Mouse (Mus musculus): ENCODE results near the gene Mrpl12. TPM values are rescaled to one million over a fixed set of nuclear protein-coding genes. Genes with fewer than 3 reads are reported as not detected.

Mrpl12 gene
- total RNA-seq, 2 experiments from 2014 or later, result 66.1 to 68.3 TPM

DNA sequence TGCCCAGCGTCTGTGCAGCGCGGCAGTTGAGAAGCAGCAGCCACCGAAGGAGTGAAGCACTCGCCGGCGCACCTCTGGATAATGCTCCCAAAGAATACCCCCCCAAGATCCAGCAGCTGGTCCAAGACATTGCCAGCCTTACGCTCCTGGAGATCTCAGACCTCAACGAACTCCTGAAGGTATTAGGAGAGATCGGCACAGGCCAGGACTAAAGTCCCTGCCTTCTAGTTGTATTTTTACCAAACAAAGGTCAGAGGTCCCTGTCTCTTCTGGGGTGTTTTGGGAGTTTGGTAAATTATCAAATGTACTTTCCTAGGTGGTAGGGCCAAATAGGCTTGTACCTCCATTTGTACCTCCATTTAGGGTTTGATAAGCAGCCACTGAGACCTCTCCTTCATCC is 838 bp downstream of the Mrpl12 start:
- peak overlapping the region; percentile 95 for H3K27ac ChIP-seq
- intact Hi-C loops (cut with DNase I), result loop anchor here (2.0 to 5.0 kb wide), 2 partner anchors 92 to 132 kb away; partner anchors contain the start of gene Pcyt2

DNA sequence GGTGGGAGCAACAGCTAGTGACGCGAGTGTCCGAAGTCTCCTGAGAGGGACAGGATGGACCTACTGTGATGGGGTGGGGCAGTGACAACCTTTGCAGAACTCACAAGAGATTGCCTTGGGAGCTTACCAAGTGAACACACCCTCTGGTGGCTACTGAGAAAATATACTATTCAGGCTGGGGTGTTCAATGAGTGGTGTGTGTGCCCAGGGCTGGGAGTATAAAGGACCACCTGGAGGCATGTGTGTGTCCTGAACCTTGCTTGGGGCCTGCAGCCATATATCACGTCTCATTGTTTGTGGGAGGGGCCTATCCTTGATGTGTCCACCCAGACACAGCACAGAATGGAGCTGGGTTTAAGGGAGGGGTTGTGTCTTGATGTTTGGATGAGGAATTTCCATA is 4.1 kb downstream of the Mrpl12 start:
- intact Hi-C loops (cut with DNase I), result loop anchor here (5.0 kb wide), 1 partner anchor 129 kb away; the partner anchor contains the start of gene Pcyt2
- Histone ChIP-seq H3K4me3 (no peak overlapping the region), H3K27ac (no peak overlapping the region)
- no peak for TF ChIP-seq CTCF (IDR thresholded peaks at IDR 0.05)
- DNase-seq (ENCODE audit: extremely low spot score in 1 of 2, low spot score in 2 of 2), result no peak

More for the DNA sequence above, 838 bp downstream of the Mrpl12 start:
- DNase-seq (ENCODE audit: extremely low spot score in 1 of 2, low spot score in 2 of 2), result no peak
- H3K4me3 ChIP-seq, result peak overlapping the region; percentile 81
- TF ChIP-seq CTCF (IDR thresholded peaks at IDR 0.05), result no peak

DNA sequence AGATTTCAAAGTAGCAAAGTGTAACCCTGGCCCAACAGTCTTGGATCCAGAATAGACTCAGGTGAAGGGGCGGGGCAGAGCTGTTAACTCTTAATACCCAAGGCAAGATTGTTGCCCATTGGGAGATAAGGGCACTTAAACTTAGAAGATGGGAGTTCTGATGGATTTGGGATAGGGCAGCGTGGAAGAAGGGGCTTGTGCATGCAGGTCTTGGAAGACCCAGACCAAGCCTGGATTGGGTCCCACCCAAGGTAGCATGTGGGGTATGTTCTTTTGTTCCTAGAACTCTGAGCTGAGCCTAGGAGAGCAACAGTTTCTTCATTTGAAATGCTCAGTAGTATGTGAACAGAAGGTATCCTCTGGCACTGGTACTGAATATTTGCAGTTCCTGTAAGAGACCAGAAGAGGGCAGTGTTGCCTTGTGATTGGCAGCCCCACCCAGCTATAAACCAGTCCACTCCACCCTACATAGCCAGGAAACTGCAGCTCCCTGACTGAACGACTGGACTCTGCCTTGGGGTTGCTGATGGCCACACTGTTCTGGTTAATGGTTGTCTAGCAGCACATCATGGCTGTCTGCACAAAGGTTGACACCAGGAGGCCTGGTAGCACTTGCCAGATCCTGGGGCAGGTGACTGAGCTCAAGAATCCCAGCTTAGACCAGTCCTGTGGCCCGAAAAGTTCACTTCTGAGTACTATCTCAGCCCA is 4.8 kb downstream of the Mrpl12 start:
- Histone ChIP-seq H3K4me3 (no peak overlapping the region), H3K27ac (no peak overlapping the region)
- peak; percentile 41 to 56 for DNase-seq (ENCODE audit: extremely low spot score in 1 of 2, low spot score in 2 of 2)
- intact Hi-C loops (cut with DNase I), result loop anchor here (5.0 kb wide), 1 partner anchor 128 kb away; the partner anchor contains the start of gene Pcyt2
- TF ChIP-seq CTCF (IDR thresholded peaks at IDR 0.05), result peak; percentile 97

DNA sequence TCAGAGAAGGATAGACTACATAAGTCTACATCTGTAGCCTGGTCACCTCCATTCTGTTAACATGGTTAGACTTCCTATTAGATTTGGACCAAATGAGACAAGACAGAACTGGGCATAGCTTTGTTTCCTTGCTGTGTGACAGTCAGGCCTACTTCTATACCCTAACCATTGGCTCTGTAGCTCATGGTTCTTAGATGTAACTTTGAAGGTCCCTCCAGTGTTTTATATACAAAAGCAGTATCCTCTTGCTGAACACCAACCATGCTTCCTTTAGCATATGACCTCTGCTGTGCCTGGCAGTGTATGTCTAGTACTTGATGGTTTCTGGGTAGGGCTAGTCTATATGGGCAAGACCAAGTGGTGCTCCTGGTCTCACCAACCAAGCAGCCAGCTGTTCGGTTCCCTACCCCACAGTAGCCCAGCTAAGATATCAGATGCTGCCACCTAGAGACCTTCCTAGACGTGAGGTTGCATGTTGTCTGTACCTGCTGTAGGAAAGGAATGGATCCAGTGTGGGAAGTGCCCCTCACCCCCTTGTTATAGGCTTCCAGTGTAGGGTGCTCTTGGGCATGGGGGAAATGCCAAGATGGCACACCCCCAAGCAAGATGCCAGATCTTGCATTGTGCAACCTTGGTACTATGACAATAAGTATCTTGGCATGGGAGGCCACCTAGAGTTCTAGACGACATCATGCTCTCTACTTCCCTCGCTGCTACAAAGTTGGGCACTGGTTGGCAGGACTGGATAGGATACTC is 6.1 kb downstream of the Mrpl12 start:
- no peak overlapping the region for H3K4me3 ChIP-seq
- no peak for DNase-seq (ENCODE audit: extremely low spot score in 1 of 2, low spot score in 2 of 2)
- peak overlapping the region; percentile 72; the same call in 1 of the 2 replicates for H3K27ac ChIP-seq
- TF ChIP-seq CTCF (IDR thresholded peaks at IDR 0.05), result no peak
- intact Hi-C loops (cut with DNase I), result no loop called here

DNA sequence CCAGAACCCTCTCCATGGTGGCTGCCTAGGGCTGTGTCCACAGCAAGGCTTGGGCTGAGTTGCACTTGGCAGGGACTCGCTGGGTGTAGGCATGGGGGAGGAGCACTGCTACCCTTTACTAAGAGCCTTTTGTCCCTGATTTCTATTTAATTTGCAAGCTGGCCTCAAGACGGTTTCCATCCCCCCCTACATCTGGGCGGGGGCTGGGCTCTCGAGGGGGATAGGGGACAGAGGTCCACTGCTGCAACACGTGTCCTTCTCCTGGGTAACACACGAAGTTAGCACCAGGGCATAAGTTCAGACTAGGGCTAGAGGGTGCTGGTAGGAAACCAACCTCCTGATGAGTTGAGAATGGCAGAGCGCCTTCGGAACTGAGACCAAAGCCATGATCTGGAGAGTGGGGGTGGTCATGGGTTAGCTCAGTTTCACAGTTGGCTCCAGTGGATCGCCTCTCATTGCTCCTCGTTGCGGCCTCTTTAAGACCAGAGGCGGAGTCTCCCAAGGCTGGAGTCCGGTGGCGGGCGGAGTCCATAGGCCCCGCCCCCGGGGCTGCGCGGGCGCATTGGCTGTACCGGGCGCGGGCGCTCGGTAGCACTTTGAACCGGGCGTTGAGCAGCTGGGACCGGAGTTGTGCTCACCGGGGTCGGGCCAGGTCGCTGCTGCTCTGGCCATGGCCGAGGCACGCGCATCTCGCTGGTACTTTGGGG is 7.1 kb downstream of the Mrpl12 start, which contains the start of gene Slc25a10:
Gene Slc25a10 (plus strand): TSS at position 524 of the 707 bp plus-strand sequence.
- intact Hi-C loops (cut with DNase I), result no loop called here

DNA sequence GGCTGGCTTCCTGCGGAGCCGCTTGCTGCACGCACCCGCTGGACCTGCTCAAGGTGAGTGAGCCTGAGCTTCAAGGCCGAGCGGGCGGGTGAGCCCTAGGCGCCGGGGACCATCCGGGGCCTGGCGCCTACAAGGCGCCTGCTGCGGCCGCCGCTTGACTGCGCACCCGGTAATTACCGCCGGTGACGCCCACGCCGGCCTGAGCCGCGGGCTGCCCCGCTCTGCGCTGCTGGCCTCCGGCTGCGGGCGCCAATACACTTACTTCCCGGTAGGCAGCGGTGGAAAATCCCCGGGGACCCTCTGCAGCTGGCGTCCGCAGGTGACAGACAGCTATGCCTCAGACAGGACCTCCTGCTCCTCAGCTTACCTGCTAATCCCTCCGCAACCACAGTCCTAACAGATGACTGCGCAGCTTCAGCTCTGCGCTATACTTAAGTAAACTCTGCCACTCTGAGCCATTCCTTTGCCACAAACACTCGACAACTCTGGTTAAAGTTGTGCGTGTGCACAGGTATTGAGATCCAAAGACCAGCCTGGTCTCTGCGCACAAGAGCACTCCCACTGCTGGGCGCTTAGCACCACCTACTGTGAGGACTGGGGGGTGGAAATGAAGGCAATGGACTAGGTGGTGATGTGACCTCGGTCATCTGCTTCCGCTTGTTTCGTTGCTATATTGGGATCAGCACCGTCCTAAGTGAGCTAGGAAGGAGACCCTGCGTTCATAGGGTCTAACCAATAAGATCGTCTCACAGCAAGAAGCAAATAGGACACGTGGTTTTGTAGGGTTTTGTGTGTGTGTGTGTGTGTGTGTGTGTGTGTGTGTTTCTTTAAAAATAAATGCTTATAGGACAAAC is 7.8 kb downstream of the Mrpl12 start:
- TF ChIP-seq CTCF (IDR thresholded peaks at IDR 0.05), result peak; percentile 3
- intact Hi-C loops (cut with DNase I), result no loop called here
- peak overlapping the region; percentile 72 for H3K27ac ChIP-seq
- peak overlapping the region; percentile 99 for H3K4me3 ChIP-seq
- DNase-seq (ENCODE audit: extremely low spot score in 1 of 2, low spot score in 2 of 2), result no peak

More for the DNA sequence above, 7.1 kb downstream of the Mrpl12 start, which contains the start of gene Slc25a10:
- peak; percentile 84 to 86 for DNase-seq (ENCODE audit: extremely low spot score in 1 of 2, low spot score in 2 of 2)
- H3K4me3 ChIP-seq, result peak within 1 kb of the TSS; percentile 99
- H3K27ac ChIP-seq, result peak within 1 kb of the TSS; percentile 72
- TF ChIP-seq CTCF (IDR thresholded peaks at IDR 0.05), result no peak

DNA sequence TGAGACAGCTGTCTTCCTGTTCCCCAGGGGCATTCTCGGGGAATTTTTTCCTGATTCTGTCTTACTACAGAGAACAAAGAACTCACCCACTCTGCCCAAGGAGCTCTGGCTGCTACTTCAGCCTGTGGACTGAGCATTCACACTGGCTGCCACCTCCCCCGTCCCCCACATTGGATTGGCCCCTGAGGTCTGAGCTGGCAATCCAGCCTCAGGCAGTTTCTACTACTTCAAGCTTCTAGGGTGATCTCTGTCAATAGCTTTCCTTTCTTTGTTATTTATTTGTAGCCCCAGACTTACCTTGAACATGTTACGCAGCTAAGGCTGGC is 8.4 kb downstream of the Mrpl12 start:
- intact Hi-C loops (cut with DNase I), result no loop called here
- no peak for TF ChIP-seq CTCF (IDR thresholded peaks at IDR 0.05)
- Histone ChIP-seq H3K27ac (no peak overlapping the region), H3K4me3 (no peak overlapping the region; the same call in 1 of the 2 replicates)
- no peak for DNase-seq (ENCODE audit: extremely low spot score in 1 of 2, low spot score in 2 of 2)

DNA sequence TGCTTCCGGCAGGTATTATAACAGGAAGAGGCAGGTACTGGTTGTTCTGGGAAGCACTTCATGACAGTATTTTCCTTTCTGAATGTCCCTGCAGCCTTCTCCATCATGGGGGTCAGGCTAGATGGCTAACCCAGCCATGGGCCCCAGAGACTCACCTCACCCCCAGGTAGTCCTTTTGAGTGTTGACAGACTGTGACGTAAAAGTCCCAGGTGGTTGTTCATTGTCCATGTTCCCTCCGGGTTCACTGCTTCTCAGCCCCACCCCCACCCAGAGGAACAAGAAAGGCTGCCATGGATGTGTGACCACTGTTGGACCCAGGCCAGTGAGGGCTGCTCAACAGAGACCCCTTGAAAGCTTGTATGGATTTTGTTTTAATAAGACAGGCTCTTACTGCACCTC is 8.9 kb downstream of the Mrpl12 start:
- TF ChIP-seq CTCF (IDR thresholded peaks at IDR 0.05), result no peak
- H3K4me3 ChIP-seq, result no peak overlapping the region
- H3K27ac ChIP-seq, result no peak overlapping the region

DNA sequence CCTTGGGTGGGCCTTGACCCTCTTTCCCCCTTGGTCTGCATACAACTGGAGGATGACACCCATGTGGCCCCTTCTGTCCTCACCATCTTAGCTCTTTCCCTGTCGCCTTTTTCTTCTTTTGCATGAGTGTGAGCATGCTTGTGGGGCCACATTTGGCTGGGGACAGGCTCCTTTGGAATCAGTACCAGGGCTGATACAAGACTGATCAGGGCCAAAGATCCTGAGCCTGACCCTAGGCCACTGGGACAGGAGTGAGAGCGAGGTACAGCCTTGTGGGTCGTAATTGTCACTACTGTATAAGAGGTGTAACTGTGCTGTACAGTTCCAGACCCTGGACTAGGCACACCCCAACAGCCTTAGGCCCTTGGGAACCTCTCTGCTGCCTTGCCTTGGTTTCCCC is 9.5 kb downstream of the Mrpl12 start:
- no peak overlapping the region for H3K4me3 ChIP-seq
- no peak for TF ChIP-seq CTCF (IDR thresholded peaks at IDR 0.05)
- intact Hi-C loops (cut with DNase I), result no loop called here
- DNase-seq (ENCODE audit: extremely low spot score in 1 of 2, low spot score in 2 of 2), result no peak
- no peak overlapping the region for H3K27ac ChIP-seq

More for the DNA sequence above, 8.9 kb downstream of the Mrpl12 start:
- no peak for DNase-seq (ENCODE audit: extremely low spot score in 1 of 2, low spot score in 2 of 2)
- intact Hi-C loops (cut with DNase I), result no loop called here

DNA sequence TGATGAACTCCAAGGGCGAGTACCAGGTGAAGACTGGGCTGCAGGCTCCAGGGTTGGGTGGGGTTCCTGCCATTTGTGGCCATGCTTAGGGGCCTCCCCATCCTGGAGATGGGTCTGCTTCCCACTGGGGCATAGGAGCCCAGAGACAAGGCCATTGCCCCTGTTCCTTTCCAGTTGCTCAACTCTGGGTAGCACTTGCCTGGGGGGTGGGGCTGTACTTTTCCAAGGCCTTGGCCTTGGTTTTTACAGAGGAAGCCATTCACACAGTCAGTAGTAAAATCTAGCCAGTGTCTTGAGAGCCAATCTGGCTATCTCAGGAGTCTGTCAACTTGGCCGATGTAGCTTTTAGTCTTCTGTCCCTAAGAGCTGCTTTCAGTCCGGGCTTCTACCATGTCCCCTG is 13.0 kb downstream of the Mrpl12 start:
- no peak for DNase-seq (ENCODE audit: extremely low spot score in 1 of 2, low spot score in 2 of 2)
- Histone ChIP-seq H3K4me3 (no peak overlapping the region), H3K27ac (no peak overlapping the region)
- no peak for TF ChIP-seq CTCF (IDR thresholded peaks at IDR 0.05)
- intact Hi-C loops (cut with DNase I), result no loop called here

DNA sequence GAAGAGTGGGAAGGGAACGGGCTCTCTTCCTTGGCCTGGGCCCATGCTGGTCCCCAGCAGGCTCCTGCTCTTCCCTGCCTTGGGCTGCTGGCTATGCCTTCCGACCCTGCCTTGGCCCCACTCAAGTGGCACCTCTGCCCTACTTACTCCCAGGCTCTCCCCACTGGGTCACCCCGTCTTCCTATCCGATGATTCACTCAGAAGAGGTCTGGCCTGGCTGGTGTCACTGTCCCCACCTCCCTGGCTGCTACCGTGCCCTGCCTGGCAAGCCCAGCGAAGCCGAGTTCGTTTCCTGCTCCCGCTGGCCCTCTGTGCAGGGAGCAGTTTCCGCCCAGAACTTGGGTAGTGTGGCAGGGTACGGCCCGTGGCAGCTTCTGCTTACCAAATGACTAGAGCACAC is 13.8 kb downstream of the Mrpl12 start:
- intact Hi-C loops (cut with DNase I), result no loop called here
- no peak overlapping the region for H3K27ac ChIP-seq
- no peak for DNase-seq (ENCODE audit: extremely low spot score in 1 of 2, low spot score in 2 of 2)
- no peak overlapping the region for H3K4me3 ChIP-seq
- no peak for TF ChIP-seq CTCF (IDR thresholded peaks at IDR 0.05)

Measured in left cerebral cortex, adult 2 months (tissue).